Mouse (Mus musculus) forebrain, embryonic 10.5 days (tissue): ENCODE measurements at regions not wholly inside any gene's neighbourhood (a gene's known extent, or its start where the extent isn't known, plus 50 kb on each side); places are given as distances from the start of the nearest gene placed in this dataset.

Experiments
- DNase-seq: peaks from one replicate; pipeline ENCODE4 v3.0.0-alpha.2; 2017; ENCODE audit warnings: low spot score; ENCODE audit errors: extremely low spot score
- H3K27ac ChIP-seq: fragments of 300-500 bp; sonication (generic); 2 replicates; pipeline ENCODE4 v1.5.1; 2016; ENCODE audit warnings: mild to moderate bottlenecking
- H3K27me3 ChIP-seq: fragments of 300-500 bp; sonication (generic); 2 replicates; pipeline ENCODE4 v1.6.1; 2016; ENCODE audit warnings: mild to moderate bottlenecking; ENCODE audit not compliant: poor library complexity, severe bottlenecking
- H3K36me3 ChIP-seq: fragments of 300-500 bp; sonication (generic); replicated peaks from 2 replicates; pipeline ENCODE4 v1.6.1; 2016; ENCODE audit warnings: mild to moderate bottlenecking, moderate library complexity
- H3K4me1 ChIP-seq: fragments of 300-500 bp; sonication (generic); 2 replicates; pipeline ENCODE4 v1.6.1; 2016
- H3K4me3 ChIP-seq: fragments of 300-500 bp; sonication (generic); 2 replicates; pipeline ENCODE4 v1.5.1; 2016; ENCODE audit warnings: mild to moderate bottlenecking, moderate library complexity
- H3K9me3 ChIP-seq: fragments of 300-500 bp; sonication (generic); 2 replicates; pipeline ENCODE4 v1.6.1; 2016; ENCODE audit warnings: mild to moderate bottlenecking, moderate library complexity
- WGBS: fragments of 180-500 bp; shearing (Covaris S2); methylation state at CpG from one replicate; pipeline ENCODE4 v1.1.7; 2016; 5-methylcytosine and 5-hydroxymethylcytosine counted together

DNA sequence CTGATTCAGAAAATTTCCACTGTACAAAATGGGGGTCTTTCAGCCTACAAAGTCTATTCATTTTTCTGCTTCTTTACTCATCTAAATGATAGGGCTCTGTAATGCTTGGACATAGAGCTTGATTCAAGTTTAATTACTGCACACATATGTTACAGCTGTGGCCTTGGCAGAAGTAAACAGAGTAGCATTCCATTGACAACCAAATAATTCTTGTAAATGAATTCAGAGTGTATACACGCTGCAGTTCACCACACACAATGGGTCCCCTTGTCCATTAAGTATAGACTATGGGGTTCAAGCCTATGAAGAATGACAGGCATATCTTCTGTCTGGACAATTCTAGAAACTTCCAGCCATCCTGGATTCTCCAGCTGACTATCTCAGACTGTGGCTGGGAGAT is 541.9 kb downstream of the Adgrl2 start:
- Histone ChIP-seq H3K27ac (no peak overlapping the region), H3K4me1 (0 out of 2 replicates have a peak, but pooled peaks cover 7% of the 10 kb centered on the region), H3K36me3 (no peaks in the 10 kb centered on the region), H3K27me3 (no peaks in the 10 kb centered on the region), H3K4me3 (no peak overlapping the region), H3K9me3 (no peaks in the 10 kb centered on the region)
- DNase-seq: no peak
- WGBS: 65% methylated on average over 1 of the region's 1 CpGs

DNA sequence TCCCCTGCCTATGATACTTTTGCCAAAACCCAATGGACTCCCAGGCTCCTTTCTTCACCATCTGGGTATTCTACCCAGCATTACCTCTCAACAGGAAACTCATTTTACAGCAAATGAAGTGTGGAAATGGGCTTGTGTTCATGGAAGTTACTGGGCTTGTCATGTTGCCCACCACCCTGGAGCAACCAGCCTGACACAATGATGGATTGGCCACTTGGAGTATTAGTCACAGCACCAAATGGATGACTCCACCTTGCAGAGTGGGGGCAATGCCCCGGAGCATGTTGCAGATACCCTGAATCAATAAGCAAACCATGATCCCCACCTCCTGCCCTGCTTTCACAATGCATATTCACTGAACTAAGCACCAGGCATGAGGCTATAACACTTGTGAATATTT is 543.5 kb downstream of the Adgrl2 start:
- Histone ChIP-seq H3K4me3 (no peak overlapping the region), H3K27ac (no peak overlapping the region), H3K36me3 (no peaks in the 10 kb centered on the region), H3K9me3 (no peaks in the 10 kb centered on the region), H3K27me3 (no peaks in the 10 kb centered on the region), H3K4me1 (0 out of 2 replicates have a peak, but pooled peaks cover 12% of the 10 kb centered on the region)
- no peak for DNase-seq
- 84% methylated on average over 1 of the region's 1 CpGs for WGBS

DNA sequence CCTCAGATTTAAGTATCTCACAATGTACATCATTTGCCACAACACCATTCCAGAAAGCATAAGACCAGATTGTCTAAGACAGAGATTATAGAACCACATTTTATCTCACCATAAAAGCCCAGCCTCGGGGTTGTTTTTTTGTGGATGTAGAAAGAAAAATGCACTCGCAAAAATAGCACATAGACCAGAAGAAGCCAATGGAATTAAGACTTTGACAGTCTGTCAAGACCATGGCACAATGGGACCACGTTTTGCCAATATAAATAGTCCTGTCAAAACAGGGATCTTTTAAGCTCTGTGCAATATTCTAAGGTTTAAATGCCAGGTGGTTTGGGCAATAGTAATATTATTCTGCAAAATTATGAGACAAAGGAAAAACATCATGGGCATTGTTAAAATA is 547.3 kb downstream of the Adgrl2 start:
- H3K27ac ChIP-seq: no peak overlapping the region
- no peaks in the 10 kb centered on the region for H3K27me3 ChIP-seq
- no peaks in the 10 kb centered on the region for H3K9me3 ChIP-seq
- 80% methylated on average over 3 of the region's 3 CpGs for WGBS
- no peak overlapping the region for H3K4me3 ChIP-seq
- no peaks in the 10 kb centered on the region for H3K36me3 ChIP-seq
- 0 out of 2 replicates have a peak, but pooled peaks cover 5% of the 10 kb centered on the region for H3K4me1 ChIP-seq
- no peak for DNase-seq

DNA sequence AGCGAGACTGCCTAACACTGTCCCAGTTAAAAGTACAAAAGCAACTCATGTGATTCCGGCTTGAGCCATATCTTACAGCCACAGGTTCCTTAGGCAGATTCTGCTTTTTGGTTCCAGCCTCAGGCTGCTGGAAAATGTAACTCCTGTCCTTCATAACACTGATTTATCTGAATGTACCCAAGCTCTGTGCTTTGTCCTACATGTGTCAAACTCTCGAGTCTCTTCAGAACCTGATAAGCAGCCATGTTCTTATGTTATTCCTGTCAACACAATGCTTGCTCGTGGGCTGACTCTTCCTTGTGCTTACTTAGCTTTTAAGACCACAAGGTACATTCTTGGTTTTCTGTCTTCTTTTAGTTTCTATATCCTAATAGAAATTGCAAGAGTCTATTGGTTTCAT is 556.3 kb downstream of the Adgrl2 start:
- WGBS: 90% methylated on average over 4 of the region's 4 CpGs
- Histone ChIP-seq H3K4me3 (no peak overlapping the region), H3K4me1 (no peaks in the 10 kb centered on the region; the same call in 1 of the 2 replicates), H3K27ac (no peak overlapping the region), H3K27me3 (no peaks in the 10 kb centered on the region), H3K36me3 (no peaks in the 10 kb centered on the region), H3K9me3 (no peaks in the 10 kb centered on the region)
- DNase-seq: no peak

DNA sequence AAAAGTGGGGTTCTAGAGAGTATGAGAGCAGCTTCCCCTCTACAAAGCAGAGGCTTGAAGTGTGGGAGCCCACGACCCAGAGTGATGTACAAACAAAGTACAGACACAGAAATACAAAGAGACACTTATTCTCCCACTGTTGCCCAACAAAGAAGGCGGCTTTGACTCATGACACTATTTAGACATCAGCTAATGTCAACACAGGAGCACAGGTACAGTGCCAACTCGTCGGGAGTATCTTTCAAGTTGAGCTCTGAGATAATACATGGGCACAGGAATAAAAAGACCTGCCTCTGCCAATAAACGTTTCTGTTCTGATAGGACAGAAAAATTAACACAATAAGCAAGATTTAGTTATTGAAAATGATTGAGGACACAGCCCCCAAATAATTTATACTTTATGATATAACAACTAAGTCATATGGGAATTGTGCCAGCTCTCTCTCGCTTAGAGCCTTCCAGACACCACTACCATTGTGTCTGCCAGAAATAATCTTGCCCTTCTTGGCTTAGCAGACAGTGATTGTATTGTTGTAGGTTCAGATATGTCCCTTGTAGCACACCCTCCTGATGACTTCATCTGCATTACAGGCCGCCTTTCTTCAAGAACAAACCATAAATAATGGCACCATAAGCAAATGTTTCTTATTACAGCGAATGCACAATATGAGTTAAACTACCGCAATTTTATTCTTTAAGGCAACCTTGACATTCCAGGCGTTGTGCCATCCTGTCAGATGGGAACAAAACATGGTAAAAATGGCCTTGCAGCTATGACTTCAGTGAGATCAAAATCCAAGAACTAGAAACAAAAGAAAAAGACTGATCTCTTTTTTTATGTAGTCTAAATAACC is 561.1 kb downstream of the Adgrl2 start:
- DNase-seq: no peak
- Histone ChIP-seq H3K9me3 (no peaks in the 10 kb centered on the region), H3K36me3 (no peaks in the 10 kb centered on the region), H3K27ac (no peak overlapping the region), H3K27me3 (peaks cover 25% of the 10 kb centered on the region), H3K4me3 (no peak overlapping the region), H3K4me1 (peaks cover 36% of the 10 kb centered on the region)
- 88% methylated on average over 10 of the region's 10 CpGs for WGBS

DNA sequence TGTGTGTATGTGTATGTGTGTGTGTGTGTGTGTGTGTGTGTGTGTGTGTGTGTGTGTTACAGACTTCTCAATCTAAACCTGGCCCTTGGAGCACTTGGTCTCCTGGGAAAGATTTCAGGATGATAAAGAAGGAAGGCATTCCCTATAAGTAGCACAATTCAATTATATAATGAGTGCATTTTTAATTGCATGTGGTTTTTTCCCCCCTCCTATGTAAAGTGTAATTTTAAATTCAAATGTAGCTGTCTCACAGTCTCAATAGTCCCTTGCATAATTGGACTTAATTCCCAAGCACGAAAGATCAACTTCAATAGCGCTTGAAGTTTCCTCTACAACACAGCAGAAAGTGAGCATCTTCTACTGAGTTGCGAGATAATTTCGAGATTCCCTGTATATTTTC is 566.3 kb downstream of the Adgrl2 start:
- no peak overlapping the region for H3K27ac ChIP-seq
- no peak overlapping the region for H3K4me3 ChIP-seq
- 78% methylated on average over 4 of the region's 4 CpGs for WGBS
- H3K4me1 ChIP-seq: peaks cover 42% of the 10 kb centered on the region
- H3K27me3 ChIP-seq: peaks cover 25% of the 10 kb centered on the region
- no peaks in the 10 kb centered on the region for H3K9me3 ChIP-seq
- no peaks in the 10 kb centered on the region for H3K36me3 ChIP-seq
- no peak for DNase-seq

DNA sequence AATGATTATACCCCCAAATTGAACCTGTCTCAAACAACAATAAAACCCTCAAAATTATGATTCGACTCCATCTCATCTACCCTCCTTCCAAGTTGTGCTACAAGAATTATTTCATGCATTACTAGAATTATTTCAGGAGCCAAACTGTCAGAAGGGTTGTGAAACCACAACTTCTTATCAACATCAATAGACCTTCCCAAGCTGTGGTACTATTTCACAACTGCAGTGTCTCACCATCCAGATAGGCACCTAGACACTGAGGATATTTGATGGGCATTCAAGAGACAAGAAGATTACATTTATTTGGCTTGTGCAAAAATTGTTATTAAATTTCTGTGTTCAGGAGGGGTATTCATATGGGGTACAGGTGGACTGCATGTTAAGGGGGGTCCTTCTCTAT is 567.0 kb downstream of the Adgrl2 start:
- Histone ChIP-seq H3K9me3 (no peaks in the 10 kb centered on the region), H3K27ac (no peak overlapping the region), H3K4me3 (no peak overlapping the region), H3K27me3 (peaks cover 25% of the 10 kb centered on the region), H3K4me1 (peaks cover 42% of the 10 kb centered on the region), H3K36me3 (no peaks in the 10 kb centered on the region)
- no peak for DNase-seq
- WGBS: 89% methylated on average over 1 of the region's 1 CpGs

DNA sequence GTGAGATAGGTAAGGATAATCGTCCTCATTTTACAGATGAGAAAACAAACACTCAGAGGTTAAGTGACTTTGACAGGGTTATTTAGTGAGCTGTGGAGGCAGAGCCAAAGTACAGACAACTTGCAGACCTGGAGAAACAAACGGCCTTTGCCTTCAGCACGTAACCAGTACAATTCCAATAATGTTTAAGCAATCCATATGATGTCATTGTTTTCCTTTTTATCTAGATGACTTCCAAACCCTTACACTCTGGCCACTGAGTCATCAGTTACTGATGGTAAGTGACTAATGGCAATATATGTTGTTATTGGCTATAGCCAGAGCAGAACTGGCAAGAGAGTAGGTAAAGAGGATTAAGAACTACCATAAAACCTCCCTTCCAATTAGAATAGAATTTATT is 567.6 kb downstream of the Adgrl2 start:
- Histone ChIP-seq H3K4me3 (no peak overlapping the region), H3K27ac (no peak overlapping the region), H3K9me3 (no peaks in the 10 kb centered on the region), H3K36me3 (no peaks in the 10 kb centered on the region), H3K27me3 (peaks cover 25% of the 10 kb centered on the region), H3K4me1 (peaks cover 44% of the 10 kb centered on the region)
- 70% methylated on average over 3 of the region's 3 CpGs for WGBS
- DNase-seq: no peak

DNA sequence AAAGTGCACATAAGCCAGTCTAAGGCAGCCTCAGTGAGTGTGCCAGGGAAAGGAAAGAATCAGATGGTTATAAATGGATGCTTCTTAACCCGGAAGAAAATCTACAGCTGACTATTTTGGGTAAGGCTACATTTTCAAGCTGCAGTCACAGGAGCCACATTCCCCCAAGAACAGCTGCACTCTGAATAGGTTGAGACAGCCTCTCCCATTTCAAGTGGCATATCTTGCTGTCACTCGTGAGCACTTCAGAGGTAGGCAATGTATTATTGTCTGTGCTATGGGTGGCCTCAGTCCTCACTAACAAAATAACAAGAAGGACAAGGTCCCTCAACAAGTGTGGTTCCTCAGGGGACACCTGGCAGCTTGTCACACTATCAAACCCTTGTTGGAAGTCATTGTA is 568.1 kb downstream of the Adgrl2 start:
- DNase-seq: no peak
- H3K27me3 ChIP-seq: peaks cover 23% of the 10 kb centered on the region
- WGBS: 78% methylated on average over 2 of the region's 2 CpGs

DNA sequence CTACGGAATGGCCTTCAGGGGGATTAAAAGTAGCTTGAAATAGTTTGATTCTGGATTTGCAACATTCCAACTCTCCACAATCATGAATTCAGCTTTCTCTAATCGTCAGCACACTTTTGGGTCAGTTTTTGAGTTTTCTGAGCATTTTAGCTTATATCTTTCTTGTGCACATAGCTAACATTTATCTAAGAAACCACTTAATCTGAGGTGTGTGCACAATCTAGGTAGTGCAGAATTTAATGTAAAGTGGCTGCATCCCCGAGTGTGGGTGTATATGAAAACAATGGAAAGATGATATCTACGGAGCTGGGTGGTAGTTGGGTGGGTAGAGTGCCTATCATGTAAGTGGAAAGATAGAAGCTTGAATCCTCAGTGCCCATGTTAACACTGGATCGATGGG is 570.1 kb downstream of the Adgrl2 start:
- 88% methylated on average over 5 of the region's 5 CpGs for WGBS
- Histone ChIP-seq H3K27ac (no peak overlapping the region), H3K4me3 (no peak overlapping the region), H3K4me1 (peaks cover 26% of the 10 kb centered on the region), H3K36me3 (no peaks in the 10 kb centered on the region), H3K9me3 (no peaks in the 10 kb centered on the region), H3K27me3 (peaks cover 4% of the 10 kb centered on the region)
- DNase-seq: no peak

More for the DNA sequence above, 568.1 kb downstream of the Adgrl2 start:
- peaks cover 43% of the 10 kb centered on the region for H3K4me1 ChIP-seq
- no peaks in the 10 kb centered on the region for H3K36me3 ChIP-seq
- H3K27ac ChIP-seq: no peak overlapping the region
- H3K4me3 ChIP-seq: no peak overlapping the region
- H3K9me3 ChIP-seq: no peaks in the 10 kb centered on the region

DNA sequence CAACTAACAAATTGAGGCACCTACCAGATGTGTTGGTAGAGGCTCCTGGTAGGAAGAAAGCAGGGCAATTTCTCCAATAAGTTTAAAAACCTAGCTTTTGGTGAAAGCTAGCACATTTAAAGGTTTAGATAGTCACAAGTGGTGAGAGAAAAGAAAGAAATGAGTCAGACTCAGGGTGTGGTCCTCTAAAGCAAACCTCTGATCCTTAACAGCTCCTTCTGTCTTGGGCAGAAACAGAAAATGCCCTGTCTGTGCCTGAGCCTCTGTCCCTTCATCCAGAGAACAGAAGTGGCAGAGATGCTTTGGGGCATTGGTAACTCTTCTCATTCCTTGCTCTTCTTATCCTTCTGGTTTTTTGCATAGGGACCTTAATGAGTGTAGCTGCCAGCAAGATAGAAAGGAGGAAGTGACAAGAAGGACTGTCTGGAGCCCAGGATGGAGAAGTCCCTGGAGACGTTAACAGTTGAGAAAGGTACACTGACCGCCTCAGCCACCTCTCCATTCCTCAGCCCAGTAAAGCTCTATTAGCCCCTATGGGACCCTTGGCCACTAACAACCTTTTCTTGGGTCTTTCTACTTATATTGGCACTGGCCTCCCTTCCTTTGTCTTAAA is 570.8 kb downstream of the Adgrl2 start:
- H3K4me3 ChIP-seq: no peak overlapping the region
- DNase-seq: no peak
- no peaks in the 10 kb centered on the region for H3K36me3 ChIP-seq
- 75% methylated on average over 2 of the region's 2 CpGs for WGBS
- no peak overlapping the region for H3K27ac ChIP-seq
- H3K27me3 ChIP-seq: no peaks in the 10 kb centered on the region
- no peaks in the 10 kb centered on the region for H3K9me3 ChIP-seq
- peaks cover 18% of the 10 kb centered on the region for H3K4me1 ChIP-seq

DNA sequence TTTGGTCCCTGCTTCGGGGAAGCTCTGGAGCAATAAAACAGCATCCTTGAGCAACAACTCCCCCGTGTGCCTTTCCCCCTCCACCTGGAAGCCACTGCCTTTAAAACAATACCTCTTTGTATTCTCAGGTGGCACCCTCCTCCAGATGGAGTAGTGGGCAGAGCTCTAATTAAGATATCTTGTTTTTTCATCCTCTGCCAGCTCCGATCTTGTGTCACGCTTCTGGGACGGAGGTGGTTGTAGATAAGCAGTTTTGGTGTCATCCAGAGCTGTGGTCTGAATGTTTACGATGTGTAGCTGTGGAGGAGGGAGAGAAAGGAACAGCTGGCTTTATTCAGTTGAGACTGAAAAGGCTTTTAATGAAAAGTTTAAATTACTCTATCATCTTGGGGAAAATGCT is 572.3 kb downstream of the Adgrl2 start:
- Histone ChIP-seq H3K27me3 (no peaks in the 10 kb centered on the region), H3K4me1 (peaks cover 9% of the 10 kb centered on the region), H3K27ac (no peak overlapping the region), H3K36me3 (no peaks in the 10 kb centered on the region), H3K9me3 (no peaks in the 10 kb centered on the region), H3K4me3 (no peak overlapping the region)
- no peak for DNase-seq
- 33% methylated on average over 6 of the region's 6 CpGs for WGBS

DNA sequence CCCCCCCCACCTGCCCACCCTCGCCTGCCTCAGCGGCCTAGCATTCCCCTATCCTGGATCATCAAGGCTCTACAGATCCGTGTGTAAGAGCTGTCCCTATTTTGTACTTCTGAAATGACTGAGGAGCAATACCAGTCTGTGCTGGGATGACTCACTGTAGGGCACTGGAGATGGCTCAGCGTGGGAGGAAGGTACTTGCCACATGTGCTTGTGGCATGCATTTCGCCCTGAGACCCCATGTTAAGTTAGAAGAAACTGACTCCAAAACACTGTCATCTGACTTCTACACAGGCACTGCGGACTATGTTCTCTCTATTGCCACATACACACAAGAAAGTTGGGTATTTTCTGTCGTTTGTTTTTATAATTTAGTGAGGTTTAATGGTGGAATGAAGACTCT is 574.9 kb downstream of the Adgrl2 start:
- Histone ChIP-seq H3K9me3 (no peaks in the 10 kb centered on the region), H3K4me1 (peaks cover 9% of the 10 kb centered on the region), H3K36me3 (no peaks in the 10 kb centered on the region), H3K4me3 (no peak overlapping the region), H3K27ac (no peak overlapping the region), H3K27me3 (no peaks in the 10 kb centered on the region)
- 90% methylated on average over 7 of the region's 7 CpGs for WGBS
- no peak for DNase-seq
